Mouse (Mus musculus): ENCODE results near the gene Tanc1. TPM values are rescaled to one million over a fixed set of nuclear protein-coding genes. Genes with fewer than 3 reads are reported as not detected.
"Not testable (repeated sequence)": the region's sequence is repeated elsewhere in the genome, so short reads cannot be mapped to it uniquely, and the experiment has no call there.

The Tanc1 gene
- polyA plus RNA-seq (2014; fragmentation: Nextera tagmentation; extraction: Ambion mirVana): 4.9 and 5.9 TPM in 2 replicates

GRCm38 (mm10) chr2:59611831-59612732 lies at the start of gene Tanc1:
Gene Tanc1, plus strand, starts transcription at chr2:59612042.
- Histone ChIP-seq H3K9me3 (replicated peaks; ENCODE audit: control insufficient read depth, low read length) (no peaks in the 10 kb centered on the region), H3K36me3 (ENCODE audit: control insufficient read depth, insufficient read depth, low read length) (no peaks in the 10 kb centered on the region), H3K4me1 (ENCODE audit: control insufficient read depth, insufficient read depth, low read length) (peaks cover 14% of the 10 kb centered on the region), H3K27me3 (replicated peaks; ENCODE audit: control insufficient read depth, insufficient read depth, low read length) (no peaks in the 10 kb centered on the region), H3K27ac (ENCODE audit: low read depth, low read length) (peak within 1 kb of the TSS; percentile 84), H3K4me2 (ENCODE audit: low read length) (peak within 1 kb of the TSS; percentile 98), H3K9ac (ENCODE audit: low read length) (peak within 1 kb of the TSS; percentile 85), H3K4me3 (ENCODE audit: low read depth, low read length) (peak within 1 kb of the TSS; percentile 76)
- DNase-seq (ENCODE audit: low spot score) (peak; percentile 87), ATAC-seq (peak; percentile 94)
- under 1% methylated on average over 96 of the region's 99 CpGs for WGBS

GRCm38 (mm10) chr2:59562215-59562614 lies 49.6 kb upstream of the Tanc1 start:
- no peak; the same call in 1 of the 2 replicates for ATAC-seq
- no peaks in the 10 kb centered on the region for H3K27me3 ChIP-seq (replicated peaks; ENCODE audit: control insufficient read depth, insufficient read depth, low read length)
- WGBS: 49% methylated on average over 4 of the region's 4 CpGs

GRCm38 (mm10) chr2:59562696-59563095 lies 49.1 kb upstream of the Tanc1 start:
- no peak overlapping the region for H3K4me3 ChIP-seq (ENCODE audit: low read depth, low read length)
- H3K9me3 ChIP-seq (replicated peaks; ENCODE audit: control insufficient read depth, low read length): no peaks in the 10 kb centered on the region
- H3K27me3 ChIP-seq (replicated peaks; ENCODE audit: control insufficient read depth, insufficient read depth, low read length): no peaks in the 10 kb centered on the region
- WGBS: 15% methylated on average over 5 of the region's 5 CpGs
- no peak overlapping the region for H3K9ac ChIP-seq (ENCODE audit: low read length)
- no peaks in the 10 kb centered on the region for H3K4me1 ChIP-seq (ENCODE audit: control insufficient read depth, insufficient read depth, low read length)
- DNase-seq (ENCODE audit: low spot score): peak; percentile 78
- peak; percentile 88 for ATAC-seq
- H3K27ac ChIP-seq (ENCODE audit: low read depth, low read length): no peak overlapping the region; the same call in 1 of the 2 replicates
- H3K36me3 ChIP-seq (ENCODE audit: control insufficient read depth, insufficient read depth, low read length): no peaks in the 10 kb centered on the region
- H3K4me2 ChIP-seq (ENCODE audit: low read length): no peak overlapping the region

More at GRCm38 (mm10) chr2:59562215-59562614, 49.6 kb upstream of the Tanc1 start:
- peak; percentile 16 for DNase-seq (ENCODE audit: low spot score)
- H3K4me3 ChIP-seq (ENCODE audit: low read depth, low read length): no peak overlapping the region
- no peak overlapping the region for H3K9ac ChIP-seq (ENCODE audit: low read length)
- no peaks in the 10 kb centered on the region for H3K9me3 ChIP-seq (replicated peaks; ENCODE audit: control insufficient read depth, low read length)
- H3K4me1 ChIP-seq (ENCODE audit: control insufficient read depth, insufficient read depth, low read length): no peaks in the 10 kb centered on the region
- H3K27ac ChIP-seq (ENCODE audit: low read depth, low read length): no peak overlapping the region; the same call in 1 of the 2 replicates
- no peaks in the 10 kb centered on the region for H3K36me3 ChIP-seq (ENCODE audit: control insufficient read depth, insufficient read depth, low read length)
- no peak overlapping the region for H3K4me2 ChIP-seq (ENCODE audit: low read length)

- not testable (repeated sequence) for H3K36me3 ChIP-seq (ENCODE audit: control insufficient read depth, insufficient read depth, low read length); H3K4me3 ChIP-seq (ENCODE audit: low read depth, low read length); H3K4me1 ChIP-seq (ENCODE audit: control insufficient read depth, insufficient read depth, low read length); DNase-seq (ENCODE audit: low spot score); H3K27ac ChIP-seq (ENCODE audit: low read depth, low read length); H3K9me3 ChIP-seq (replicated peaks; ENCODE audit: control insufficient read depth, low read length); H3K9ac ChIP-seq (ENCODE audit: low read length); H3K27me3 ChIP-seq (replicated peaks; ENCODE audit: control insufficient read depth, insufficient read depth, low read length); H3K4me2 ChIP-seq (ENCODE audit: low read length)
- WGBS: 98% methylated on average over 3 of the region's 10 CpGs
- 0 out of 2 replicates have a peak, but pooled peaks have one; percentile 23 for ATAC-seq
Observed at GRCm38 (mm10) chr2:59564029-59564611, 47.7 kb upstream of the Tanc1 start.

GRCm38 (mm10) chr2:59564947-59565346 lies 46.9 kb upstream of the Tanc1 start:
- Histone ChIP-seq H3K4me2 (ENCODE audit: low read length) (no peak overlapping the region), H3K9ac (ENCODE audit: low read length) (no peak overlapping the region), H3K4me3 (ENCODE audit: low read depth, low read length) (no peak overlapping the region), H3K9me3 (replicated peaks; ENCODE audit: control insufficient read depth, low read length) (peaks cover 10% of the 10 kb centered on the region), H3K27ac (ENCODE audit: low read depth, low read length) (no peak overlapping the region), H3K36me3 (ENCODE audit: control insufficient read depth, insufficient read depth, low read length) (no peaks in the 10 kb centered on the region), H3K4me1 (ENCODE audit: control insufficient read depth, insufficient read depth, low read length) (no peaks in the 10 kb centered on the region), H3K27me3 (replicated peaks; ENCODE audit: control insufficient read depth, insufficient read depth, low read length) (no peaks in the 10 kb centered on the region)
- 80% methylated on average over 4 of the region's 4 CpGs for WGBS
- no peak for ATAC-seq
- DNase-seq (ENCODE audit: low spot score): no peak

- WGBS: 49% methylated on average over 7 of the region's 7 CpGs
- no peaks in the 10 kb centered on the region for H3K9me3 ChIP-seq (replicated peaks; ENCODE audit: control insufficient read depth, low read length)
- DNase-seq (ENCODE audit: low spot score): no peak
- H3K4me3 ChIP-seq (ENCODE audit: low read depth, low read length): no peak overlapping the region
- no peak overlapping the region for H3K9ac ChIP-seq (ENCODE audit: low read length)
- H3K27me3 ChIP-seq (replicated peaks; ENCODE audit: control insufficient read depth, insufficient read depth, low read length): no peaks in the 10 kb centered on the region
- no peak overlapping the region for H3K27ac ChIP-seq (ENCODE audit: low read depth, low read length)
- H3K4me2 ChIP-seq (ENCODE audit: low read length): no peak overlapping the region
- no peaks in the 10 kb centered on the region for H3K36me3 ChIP-seq (ENCODE audit: control insufficient read depth, insufficient read depth, low read length)
- no peak for ATAC-seq
- H3K4me1 ChIP-seq (ENCODE audit: control insufficient read depth, insufficient read depth, low read length): no peaks in the 10 kb centered on the region
Observed at GRCm38 (mm10) chr2:59580939-59581338, 30.9 kb upstream of the Tanc1 start.

GRCm38 (mm10) chr2:59583961-59584360 lies 27.9 kb upstream of the Tanc1 start:
- no peak overlapping the region for H3K4me3 ChIP-seq (ENCODE audit: low read depth, low read length)
- no peak overlapping the region for H3K27ac ChIP-seq (ENCODE audit: low read depth, low read length)
- H3K27me3 ChIP-seq (replicated peaks; ENCODE audit: control insufficient read depth, insufficient read depth, low read length): no peaks in the 10 kb centered on the region
- no peak for ATAC-seq
- WGBS: 92% methylated on average over 6 of the region's 6 CpGs
- H3K4me1 ChIP-seq (ENCODE audit: control insufficient read depth, insufficient read depth, low read length): peaks cover 7% of the 10 kb centered on the region; the same call in 1 of the 2 replicates
- DNase-seq (ENCODE audit: low spot score): no peak
- H3K9ac ChIP-seq (ENCODE audit: low read length): no peak overlapping the region
- H3K36me3 ChIP-seq (ENCODE audit: control insufficient read depth, insufficient read depth, low read length): no peaks in the 10 kb centered on the region
- H3K9me3 ChIP-seq (replicated peaks; ENCODE audit: control insufficient read depth, low read length): no peaks in the 10 kb centered on the region
- no peak overlapping the region for H3K4me2 ChIP-seq (ENCODE audit: low read length)

GRCm38 (mm10) chr2:59587387-59588095 lies 24.3 kb upstream of the Tanc1 start:
- Histone ChIP-seq H3K9me3 (replicated peaks; ENCODE audit: control insufficient read depth, low read length) (no peaks in the 10 kb centered on the region), H3K4me2 (ENCODE audit: low read length) (no peak overlapping the region), H3K27ac (ENCODE audit: low read depth, low read length) (no peak overlapping the region), H3K9ac (ENCODE audit: low read length) (no peak overlapping the region), H3K27me3 (replicated peaks; ENCODE audit: control insufficient read depth, insufficient read depth, low read length) (no peaks in the 10 kb centered on the region), H3K36me3 (ENCODE audit: control insufficient read depth, insufficient read depth, low read length) (no peaks in the 10 kb centered on the region), H3K4me1 (ENCODE audit: control insufficient read depth, insufficient read depth, low read length) (peaks cover 7% of the 10 kb centered on the region; the same call in 1 of the 2 replicates), H3K4me3 (ENCODE audit: low read depth, low read length) (no peak overlapping the region)
- WGBS: 53% methylated on average over 10 of the region's 10 CpGs
- ATAC-seq: no peak
- no peak for DNase-seq (ENCODE audit: low spot score)

Measured in forebrain, embryonic 14.5 days (tissue).